Mouse (Mus musculus) heart, adult 8-10 months (tissue): ENCODE measurements at regions not wholly inside any gene's neighbourhood (a gene's known extent, or its start where the extent isn't known, plus 50 kb on each side); places are given as distances from the start of the nearest gene placed in this dataset.
"Not testable (repeated sequence)": the region's sequence is repeated elsewhere in the genome, so short reads cannot be mapped to it uniquely, and the experiment has no call there.

ENCODE experiments used
- DNase-seq: peaks from one replicate; pipeline ENCODE4 v3.0.0; 2022; ENCODE audit warnings: low spot score

DNA sequence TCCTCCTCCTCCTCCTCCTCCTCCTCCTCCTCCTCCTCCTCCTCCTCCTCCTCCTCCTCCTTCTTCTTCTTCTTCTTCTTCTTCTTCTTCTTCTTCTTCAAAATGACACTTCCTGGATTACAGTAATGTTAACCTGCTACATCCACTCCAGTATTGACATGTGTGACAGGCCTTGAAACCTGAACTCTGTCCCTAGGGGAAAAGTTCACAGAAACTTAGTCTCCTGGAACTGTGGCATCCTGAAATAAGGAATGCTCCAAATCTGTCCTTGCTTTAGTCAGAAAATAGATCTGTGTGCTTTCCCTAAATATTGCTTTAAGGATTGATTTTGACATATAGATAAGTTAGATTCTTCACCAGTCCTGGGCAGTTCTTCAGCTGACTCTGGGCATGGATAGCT is 464.8 kb downstream of the Adam6a start:
- DNase-seq = not testable (repeated sequence)

DNA sequence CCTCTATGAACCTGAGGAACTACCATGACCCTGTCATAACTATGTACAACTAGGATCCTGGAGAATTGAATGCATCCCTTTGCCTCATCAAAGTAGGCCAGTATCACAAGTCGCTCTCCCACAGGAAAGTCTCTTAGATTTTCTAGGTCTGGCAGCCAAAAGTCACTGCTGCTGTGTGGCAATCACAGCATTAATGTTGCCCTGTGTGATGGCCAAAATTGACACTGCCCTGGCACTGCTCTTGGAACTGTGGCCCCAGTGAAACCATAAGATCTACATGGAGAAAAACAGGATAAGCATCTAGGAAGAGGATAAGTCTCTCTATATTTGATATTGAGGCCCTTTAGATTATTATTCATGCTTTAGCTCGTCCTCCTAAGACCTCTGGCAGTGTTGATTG is 465.7 kb downstream of the Adam6a start:
- no peak for DNase-seq

DNA sequence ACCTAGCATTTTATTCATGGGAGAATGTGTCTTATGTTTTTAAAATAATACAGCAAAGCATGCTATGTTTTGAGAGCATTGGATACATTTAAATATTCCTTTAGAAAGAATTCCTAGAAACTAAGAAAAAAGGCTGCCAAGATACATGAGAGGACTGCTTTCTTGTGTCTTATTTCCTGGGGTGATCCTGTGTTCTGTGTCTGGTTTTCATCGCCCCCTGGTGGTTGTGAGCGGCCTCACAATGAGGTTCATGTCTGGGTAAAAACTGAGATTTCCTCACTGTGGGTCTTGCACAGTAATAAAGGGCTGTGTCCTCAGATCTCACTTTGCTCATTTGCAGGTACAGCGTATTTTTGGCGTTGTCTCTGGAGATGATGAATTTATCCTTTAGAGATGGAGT is 469.2 kb downstream of the Adam6a start:
- DNase-seq = not testable (repeated sequence)

DNA sequence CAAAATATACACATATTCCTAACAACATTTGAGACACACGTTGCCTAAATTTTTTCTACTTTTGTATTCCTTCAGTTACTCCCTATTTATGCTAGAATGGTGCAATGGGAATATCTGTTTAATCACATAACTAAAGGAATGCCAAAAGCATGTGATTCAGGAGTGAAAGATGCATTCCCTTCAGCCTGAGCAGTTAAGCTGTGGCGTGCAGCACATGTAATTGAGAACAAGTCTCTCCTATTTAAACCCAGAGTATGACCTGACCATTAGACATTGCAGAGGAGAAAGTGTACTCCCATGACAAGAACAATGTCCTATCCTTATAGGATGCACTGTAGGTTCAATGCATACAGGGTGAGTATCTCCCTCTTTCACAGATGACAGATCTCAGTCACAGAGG is 493.3 kb downstream of the Adam6a start:
- not testable (repeated sequence) for DNase-seq

DNA sequence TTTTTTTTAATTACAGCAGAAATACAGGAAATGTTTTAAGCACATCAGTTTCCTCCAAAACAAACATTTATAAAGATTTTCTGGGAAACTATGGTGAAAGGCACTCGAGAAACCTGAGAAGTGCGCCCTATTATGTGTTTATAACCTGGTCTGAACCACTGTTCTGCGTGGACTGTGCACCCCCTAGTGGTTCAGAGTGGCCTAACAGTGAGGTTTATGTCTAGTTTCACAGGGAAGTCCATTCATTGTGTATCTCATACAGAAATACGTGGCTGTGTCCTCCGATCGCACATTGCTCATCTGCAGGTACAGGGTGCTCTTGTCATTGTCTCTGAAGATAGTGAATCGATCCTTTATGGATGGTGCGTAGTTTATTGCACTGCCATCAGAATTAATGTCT is 504.3 kb downstream of the Adam6a start:
- not testable (repeated sequence) for DNase-seq

DNA sequence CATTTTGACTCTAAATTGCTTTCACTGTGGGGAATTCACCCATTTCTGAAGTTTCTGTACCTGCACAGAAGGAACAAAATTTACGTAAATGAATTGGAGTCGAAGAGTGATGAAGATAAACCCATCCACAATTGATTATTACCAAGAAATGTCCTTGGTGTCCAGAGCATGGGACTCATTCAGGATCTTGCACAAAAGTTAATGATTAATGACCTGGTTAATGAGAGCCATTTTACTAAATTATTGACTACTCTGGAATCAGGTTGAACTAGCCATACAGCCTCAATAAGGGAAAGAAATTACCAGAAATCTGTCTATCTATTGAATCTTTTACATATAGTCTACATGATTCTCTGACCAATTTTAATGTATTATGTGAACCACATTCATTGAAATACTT is 509.6 kb downstream of the Adam6a start:
- DNase-seq = no peak

DNA sequence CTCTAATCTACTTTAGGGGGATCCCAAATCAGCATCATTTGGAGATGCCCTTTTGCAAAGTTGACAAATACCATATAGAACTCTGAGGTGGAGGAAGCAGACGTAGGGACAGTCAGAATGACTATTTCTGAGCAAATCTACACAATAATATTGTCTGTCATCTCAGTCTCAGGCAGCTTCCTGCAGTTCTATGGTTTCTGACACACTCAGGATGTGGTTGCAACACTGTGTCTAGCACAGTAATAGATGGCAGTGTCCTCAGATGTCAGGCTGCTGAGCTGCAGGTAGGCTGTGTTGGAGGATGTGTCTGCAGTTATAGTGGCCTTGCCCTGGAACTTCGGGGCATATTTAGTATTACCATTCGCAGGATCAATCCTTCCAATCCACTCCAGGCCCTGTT is 515.9 kb downstream of the Adam6a start:
- no peak for DNase-seq

DNA sequence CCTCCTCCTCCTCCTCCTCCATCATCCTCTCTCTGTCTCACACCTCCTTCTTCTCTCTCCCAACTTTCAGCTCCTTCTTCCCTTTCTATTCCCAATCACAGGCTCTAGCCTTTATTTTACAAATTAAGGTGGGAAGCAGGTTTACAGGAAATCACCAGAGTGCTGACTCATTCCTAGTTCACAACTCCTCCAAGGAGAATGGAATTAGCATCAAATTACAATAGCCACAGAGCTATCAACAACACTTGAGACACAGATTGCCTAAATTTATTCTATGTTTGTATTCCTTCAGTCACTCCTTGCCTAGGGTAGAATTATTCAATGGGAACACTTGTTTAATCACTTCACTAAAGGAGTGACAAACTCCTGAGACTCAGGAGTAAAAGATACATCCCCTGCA is 523.5 kb downstream of the Adam6a start:
- DNase-seq = no peak

DNA sequence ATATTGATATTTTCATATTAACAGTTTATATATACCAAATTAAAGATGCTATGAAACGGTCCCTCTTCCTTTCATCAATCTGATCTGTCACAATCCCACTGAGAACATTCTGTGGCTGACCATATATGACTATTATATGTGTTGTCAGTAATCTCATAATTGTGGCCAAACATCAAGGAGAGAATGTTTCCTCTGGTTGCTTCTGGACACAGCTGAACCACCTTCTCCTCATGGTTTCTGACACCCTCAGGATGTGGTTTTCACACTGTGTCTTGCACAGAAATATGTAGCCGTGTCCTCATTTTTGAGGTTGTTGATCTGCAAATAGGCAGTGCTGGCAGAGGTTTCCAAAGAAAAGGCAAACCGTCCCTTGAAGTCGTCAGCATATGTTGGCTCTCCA is 565.0 kb downstream of the Adam6a start:
- DNase-seq = not testable (repeated sequence)

DNA sequence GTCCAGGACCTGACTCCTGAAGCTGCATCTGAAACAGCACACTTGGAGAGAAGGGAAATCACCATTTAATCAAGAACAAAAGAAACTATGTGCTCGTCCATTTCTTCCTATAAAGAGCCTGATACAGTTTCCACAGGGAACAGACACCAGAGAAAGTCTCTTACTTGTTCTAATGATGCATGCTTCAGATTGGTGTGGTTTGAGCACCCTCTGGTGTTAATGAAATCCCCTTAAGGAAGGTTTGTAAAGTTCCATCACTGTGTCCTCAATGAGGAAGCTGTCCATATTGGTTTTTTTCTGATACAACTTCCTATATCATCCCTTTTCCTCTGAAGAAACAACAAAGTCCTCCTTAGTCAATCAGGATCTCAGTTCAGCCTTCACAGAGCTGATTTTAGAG is 591.2 kb downstream of the Adam6a start:
- no peak for DNase-seq

DNA sequence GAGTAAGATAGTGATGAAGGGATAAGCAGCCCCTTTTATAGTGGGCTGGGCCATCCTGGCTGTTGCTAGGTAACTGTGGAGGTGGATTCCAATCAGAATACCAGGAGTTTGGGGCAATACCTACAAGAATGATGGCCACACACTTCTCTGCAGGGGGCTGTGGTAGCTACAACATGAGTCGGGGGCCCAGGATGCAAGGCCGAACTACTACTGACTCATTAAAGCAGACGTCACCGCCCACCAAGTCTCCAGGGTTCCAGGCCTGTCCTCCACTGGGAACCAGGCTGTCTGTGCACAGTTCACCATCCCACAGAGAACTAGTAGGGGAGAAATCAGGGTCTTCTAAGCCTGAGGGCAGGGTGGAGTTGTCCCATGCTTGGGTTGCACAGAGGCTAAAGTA is 605.1 kb downstream of the Adam6a start:
- DNase-seq = no peak

DNA sequence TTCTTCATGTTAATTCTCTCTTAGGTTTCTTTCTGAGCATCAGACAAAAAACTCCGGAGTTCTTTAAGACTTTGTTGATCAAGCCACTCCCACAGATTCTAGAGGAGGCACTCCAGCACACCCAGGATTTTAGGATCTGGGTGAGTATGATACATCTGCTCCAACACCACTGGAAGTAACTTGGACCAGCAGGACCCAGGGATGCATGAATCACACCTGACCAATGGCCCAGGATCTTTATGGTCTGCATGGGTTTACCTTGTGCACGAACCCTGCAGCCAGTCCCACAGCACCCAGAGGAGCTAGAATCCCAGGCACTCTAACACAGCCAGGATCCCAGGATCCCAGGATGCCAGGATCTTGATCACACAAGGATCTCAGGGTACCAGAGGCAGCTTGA is 628.6 kb downstream of the Adam6a start:
- no peak for DNase-seq

DNA sequence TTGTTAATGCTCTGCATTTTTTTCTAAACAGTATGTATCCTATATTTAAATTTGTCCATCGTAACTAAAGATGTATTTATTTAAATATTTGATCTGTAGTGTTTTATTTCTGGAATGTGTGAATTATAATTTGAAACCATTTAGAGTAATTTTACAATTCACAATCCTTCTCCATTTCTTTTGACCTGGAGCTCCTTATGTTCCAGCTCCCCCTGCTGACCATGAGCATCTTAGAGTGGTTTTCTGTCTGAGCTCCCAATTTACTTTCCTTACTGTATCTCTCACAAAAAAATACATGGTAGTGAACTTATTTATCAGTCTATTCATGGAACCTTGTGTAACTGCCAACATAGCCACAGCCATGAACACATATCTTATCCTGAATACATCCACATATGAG is 655.8 kb downstream of the Adam6a start:
- DNase-seq = no peak

DNA sequence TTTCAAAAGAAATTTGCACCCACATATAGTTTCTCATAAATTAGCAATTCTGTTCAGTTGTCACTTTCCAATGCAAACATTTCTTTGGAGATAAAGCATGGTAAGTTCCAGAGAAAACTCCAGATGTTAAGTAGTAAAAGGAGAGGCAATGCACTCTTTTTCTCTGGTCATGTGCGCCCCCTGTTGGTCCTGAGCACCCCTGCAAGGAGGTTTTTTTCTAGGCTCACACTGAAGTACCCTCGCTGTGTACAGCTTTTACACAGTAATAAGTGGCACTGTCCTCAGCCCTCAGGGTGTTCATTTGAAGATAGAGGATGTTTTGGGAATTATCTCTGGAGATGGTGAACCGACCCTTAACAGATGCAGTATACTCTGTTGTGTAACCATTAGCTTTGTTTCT is 678.8 kb downstream of the Adam6a start:
- DNase-seq = no peak
